Mouse (Mus musculus) kidney, adult 2 months (tissue): ENCODE data around the gene Cdc20b.

Source experiments
- CTCF ChIP-seq: fragments of 200-500 bp; conservative IDR thresholded peaks from 2 replicates; pipeline ENCODE4 v1.5.1; 2011; ENCODE audit warnings: low read depth, mild to moderate bottlenecking, control low read depth, low read length, moderate library complexity, mixed read lengths; ENCODE audit not compliant: insufficient read depth, insufficient read length
- POLR2A ChIP-seq: fragments of 200-500 bp; IDR thresholded peaks from one replicate; pipeline ENCODE4 v1.6.1; 2011; ENCODE audit warnings: low read depth, low read length, control low read depth

GRCm38 (mm10) chr13:113104759-113105158, 69.8 kb downstream of the Cdc20b start:
- TF ChIP-seq POLR2A (no peak), CTCF (no peak)
